Mouse (Mus musculus) hindbrain, embryonic 14.5 days (tissue): ENCODE data around the gene Copz1. TPM values are rescaled to one million over a fixed set of nuclear protein-coding genes. Genes with fewer than 3 reads are reported as not detected.
A peak's percentile ranks its signal among the peaks of the same experiment; 100 is the strongest.
"Not testable (repeated sequence)": the region's sequence is repeated elsewhere in the genome, so short reads cannot be mapped to it uniquely, and the experiment has no call there.

Source experiments
- ATAC-seq: fragments of 200-750 bp; cut with Nextera tagmentation; 2 replicates; pipeline ENCODE4 v1.8.0; 2017; ENCODE audit warnings: moderate number of reproducible peaks, mild to moderate bottlenecking, moderate TSS enrichment, moderate library complexity; ENCODE audit not compliant: low FRiP score
- DNase-seq: peaks from one replicate; pipeline ENCODE4 v3.0.0-alpha.2; 2015; ENCODE audit warnings: low spot score
- H3K27ac ChIP-seq: fragments of 300-500 bp; sonication (generic); 2 replicates; pipeline ENCODE4 v1.5.1; 2014; ENCODE audit warnings: mild to moderate bottlenecking, moderate library complexity
- H3K27me3 ChIP-seq: fragments of 300-500 bp; sonication (generic); 2 replicates; pipeline ENCODE4 v1.6.1; 2014; ENCODE audit warnings: mild to moderate bottlenecking, low read length, mixed read lengths; ENCODE audit not compliant: control insufficient read depth, insufficient read depth
- H3K36me3 ChIP-seq: fragments of 300-500 bp; sonication (generic); replicated peaks from 2 replicates; pipeline ENCODE4 v1.6.1; 2014; ENCODE audit not compliant: control insufficient read depth, insufficient read depth
- H3K4me1 ChIP-seq: fragments of 300-500 bp; sonication (generic); replicated peaks from 2 replicates; pipeline ENCODE4 v1.6.1; 2014; ENCODE audit warnings: antibody characterized with exemption, low read length, mixed read lengths; ENCODE audit not compliant: control insufficient read depth, insufficient read depth
- H3K4me2 ChIP-seq: fragments of 300-500 bp; sonication (generic); replicated peaks from 2 replicates; pipeline ENCODE4 v1.6.1; 2014; ENCODE audit warnings: mild to moderate bottlenecking, moderate library complexity
- H3K4me3 ChIP-seq: fragments of 300-500 bp; sonication (generic); replicated peaks from 2 replicates; pipeline ENCODE4 v1.5.1; 2014; ENCODE audit warnings: mild to moderate bottlenecking, low read length
- H3K9ac ChIP-seq: fragments of 300-500 bp; sonication (generic); 2 replicates; pipeline ENCODE4 v1.6.1; 2014
- H3K9me3 ChIP-seq: fragments of 300-500 bp; sonication (generic); 2 replicates; pipeline ENCODE4 v1.6.1; 2016; ENCODE audit warnings: low read length; ENCODE audit not compliant: control insufficient read depth
- WGBS: fragments of 180-500 bp; shearing (Covaris S2); extraction: QIAGEN DNeasy Blood & Tissue Kit; methylation state at CpG from one replicate; pipeline ENCODE4 v1.1.7; 2014; 5-methylcytosine and 5-hydroxymethylcytosine counted together
- polyA plus RNA-seq: library from polyadenylated mRNA; unstranded; fragments of >200 nt; fragmentation: Nextera tagmentation; extraction: Ambion mirVana; gene quantifications from 2 replicates; pipeline ENCODE4 v1.2.1, GENCODE M21; 2014

Gene Copz1
- polyA plus RNA-seq, 1 experiment from 2014 or later = 214 TPM

DNA sequence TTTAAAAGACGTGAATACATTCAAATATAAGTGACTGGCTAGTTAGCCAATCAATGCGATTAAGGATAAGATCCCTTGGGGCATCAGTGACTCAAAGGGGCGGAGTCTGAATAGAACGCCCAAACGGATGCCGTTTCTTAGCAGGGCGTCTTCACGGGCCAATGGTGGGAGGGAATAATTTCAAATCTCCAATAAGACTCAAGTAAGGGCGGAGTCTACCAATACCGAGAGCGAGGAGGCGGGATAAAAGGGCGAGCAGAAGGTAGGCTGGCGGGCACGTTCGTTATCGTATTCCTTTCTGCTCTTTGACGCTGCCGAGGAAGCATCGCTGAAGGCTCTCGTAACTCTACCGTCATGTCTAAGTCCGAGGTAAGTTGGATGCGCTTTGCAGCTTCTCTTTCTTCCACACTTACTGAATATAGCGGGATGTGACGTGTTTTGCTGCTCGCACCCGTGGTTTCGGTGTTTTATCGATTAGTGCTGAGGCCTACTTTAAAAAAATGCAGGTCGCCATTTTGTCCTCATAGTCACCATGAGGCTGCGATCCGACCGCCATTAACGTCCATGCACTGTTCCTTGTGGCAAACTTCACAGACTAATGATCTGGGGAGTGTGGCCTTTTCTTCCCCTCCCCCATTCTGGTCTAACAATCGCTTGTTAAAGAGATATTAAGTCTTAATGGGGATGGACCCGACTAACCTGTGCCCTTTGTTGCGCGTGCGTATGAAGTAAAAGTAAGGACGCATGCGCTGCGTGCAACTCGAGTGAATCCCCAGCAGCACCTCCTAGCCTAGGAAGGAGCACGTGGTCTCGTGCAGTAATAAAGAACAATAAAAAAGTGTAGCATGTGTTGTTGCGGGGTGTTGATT lies 32.1 kb upstream of the Copz1 start, which contains the start of gene Hnrnpa1:
TSS of gene Hnrnpa1 (plus strand) at position 273 of the 869 bp plus-strand sequence.
- H3K4me1 ChIP-seq = peaks cover 39% of the 10 kb centered on the region
- peak within 1 kb of the TSS; percentile 91 for H3K9ac ChIP-seq
- H3K27ac ChIP-seq = peak within 1 kb of the TSS; percentile 97
- ATAC-seq (peak; percentile 93), DNase-seq (peak; percentile 97)
- peaks cover 40% of the 10 kb centered on the region for H3K36me3 ChIP-seq
- no peaks in the 10 kb centered on the region for H3K9me3 ChIP-seq
- H3K4me3 ChIP-seq = peak within 1 kb of the TSS; percentile 46
- H3K27me3 ChIP-seq = no peaks in the 10 kb centered on the region
- H3K4me2 ChIP-seq = peak within 1 kb of the TSS; percentile 90
- under 1% methylated on average over 47 of the region's 47 CpGs for WGBS

- H3K4me3 ChIP-seq = peak overlapping the region; percentile 46
- 18% methylated on average over 12 of the region's 12 CpGs for WGBS
- not testable (repeated sequence) for H3K27me3 ChIP-seq, DNase-seq, ATAC-seq, H3K9me3 ChIP-seq
- H3K4me1 ChIP-seq = peaks cover 39% of the 10 kb centered on the region
- peak overlapping the region; percentile 90 for H3K4me2 ChIP-seq
- H3K9ac ChIP-seq = peak overlapping the region; percentile 91
- peak overlapping the region; percentile 97 for H3K27ac ChIP-seq
- H3K36me3 ChIP-seq = peaks cover 49% of the 10 kb centered on the region
These were observed 31.2 kb upstream of the Copz1 start for GRCm38 (mm10) chr15:103241071-103242018.

- Histone ChIP-seq H3K36me3 (peaks cover 64% of the 10 kb centered on the region), H3K27me3 (no peaks in the 10 kb centered on the region), H3K4me2 (peak overlapping the region; percentile 90), H3K27ac (no peak overlapping the region), H3K9me3 (no peaks in the 10 kb centered on the region), H3K9ac (peak overlapping the region; percentile 91), H3K4me3 (peak overlapping the region; percentile 46), H3K4me1 (peaks cover 39% of the 10 kb centered on the region)
- ATAC-seq (no peak), DNase-seq (no peak)
- WGBS = 77% methylated on average over 8 of the region's 8 CpGs
These were observed 29.6 kb upstream of the Copz1 start for GRCm38 (mm10) chr15:103242885-103243284.

GRCm38 (mm10) chr15:103245616-103246015 lies 26.9 kb upstream of the Copz1 start:
- 82% methylated on average over 6 of the region's 6 CpGs for WGBS
- no peaks in the 10 kb centered on the region for H3K9me3 ChIP-seq
- no peak for ATAC-seq

DNA sequence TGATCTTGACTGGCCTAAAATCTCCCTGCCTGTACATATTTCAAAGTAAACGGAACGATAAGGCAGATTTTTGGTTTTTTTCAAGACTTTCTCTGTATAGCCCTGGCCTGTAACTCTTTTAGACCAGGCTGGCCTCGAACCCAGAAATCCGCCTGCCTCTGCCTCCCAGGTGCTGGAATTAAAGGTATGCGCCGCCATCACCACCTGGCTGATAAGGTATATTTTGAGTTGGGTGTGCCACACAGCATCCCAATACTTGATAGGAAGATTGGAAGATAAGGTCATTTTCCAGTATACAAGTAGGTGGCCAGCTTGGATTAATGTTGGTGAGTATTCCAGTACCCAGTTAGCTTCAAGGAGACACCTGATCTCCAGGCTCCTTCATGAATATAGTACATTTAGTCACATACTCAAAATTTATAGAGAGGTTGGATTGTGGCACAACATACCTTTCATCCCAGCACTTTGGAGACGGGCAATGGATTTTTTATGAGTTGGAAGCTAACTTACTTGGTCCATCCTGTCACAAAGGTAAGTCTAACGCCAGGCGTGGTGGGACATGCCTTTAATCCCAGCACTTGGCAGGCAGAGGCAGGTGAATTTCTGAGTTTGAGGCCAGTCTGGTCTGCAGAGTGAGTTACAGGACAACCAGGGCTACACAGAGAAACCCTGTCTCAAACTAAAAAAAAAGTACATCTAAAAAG lies 25.3 kb upstream of the Copz1 start:
- Histone ChIP-seq H3K4me2 (no peak overlapping the region), H3K27me3 (no peaks in the 10 kb centered on the region), H3K36me3 (peaks cover 67% of the 10 kb centered on the region), H3K4me3 (no peak overlapping the region), H3K4me1 (peaks cover 18% of the 10 kb centered on the region), H3K9ac (no peak overlapping the region), H3K9me3 (no peaks in the 10 kb centered on the region), H3K27ac (no peak overlapping the region)
- DNase-seq (no peak), ATAC-seq (no peak)
- WGBS = 93% methylated on average over 9 of the region's 9 CpGs

More at GRCm38 (mm10) chr15:103245616-103246015, 26.9 kb upstream of the Copz1 start:
- H3K36me3 ChIP-seq = peaks cover 80% of the 10 kb centered on the region
- peaks cover 29% of the 10 kb centered on the region for H3K4me1 ChIP-seq
- no peaks in the 10 kb centered on the region for H3K27me3 ChIP-seq
- DNase-seq = no peak
- H3K9ac ChIP-seq = no peak overlapping the region
- H3K4me2 ChIP-seq = no peak overlapping the region
- no peak overlapping the region for H3K4me3 ChIP-seq
- H3K27ac ChIP-seq = no peak overlapping the region

DNA sequence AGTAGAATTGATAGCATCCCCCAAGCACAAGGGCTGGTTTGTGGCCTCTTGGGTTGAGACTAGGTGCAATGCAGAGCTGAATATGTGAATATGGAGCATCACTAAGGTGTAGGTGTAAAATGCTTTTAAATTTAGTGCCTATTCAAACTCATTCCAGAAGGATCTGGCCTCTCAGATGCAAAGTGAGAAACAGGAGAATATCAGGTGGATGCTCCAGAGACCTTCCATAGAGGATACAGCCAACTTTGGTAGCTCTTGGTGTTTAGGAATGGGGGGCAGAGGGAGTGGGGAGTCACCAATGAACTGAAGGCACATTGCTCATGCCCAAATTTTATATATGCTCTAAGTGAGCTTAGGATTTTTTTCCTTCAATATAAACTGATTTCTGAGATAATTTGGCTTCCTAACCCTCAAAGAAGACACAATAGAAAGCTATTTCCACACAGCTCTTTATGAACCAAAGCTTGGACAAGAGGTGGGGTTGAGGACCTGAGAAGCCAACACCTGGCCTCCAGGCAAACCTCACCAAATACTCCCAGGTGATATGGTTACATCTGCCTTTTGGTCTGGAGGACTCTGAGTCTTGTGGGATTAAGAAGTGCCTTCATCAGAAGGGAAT lies 24.6 kb upstream of the Copz1 start:
- no peak overlapping the region for H3K27ac ChIP-seq
- peaks cover 60% of the 10 kb centered on the region for H3K36me3 ChIP-seq
- H3K9ac ChIP-seq = no peak overlapping the region
- H3K9me3 ChIP-seq = no peaks in the 10 kb centered on the region
- no peak overlapping the region for H3K4me2 ChIP-seq
- no peak overlapping the region for H3K4me3 ChIP-seq
- H3K4me1 ChIP-seq = peaks cover 11% of the 10 kb centered on the region
- no peak for ATAC-seq
- no peak for DNase-seq
- H3K27me3 ChIP-seq = no peaks in the 10 kb centered on the region

DNA sequence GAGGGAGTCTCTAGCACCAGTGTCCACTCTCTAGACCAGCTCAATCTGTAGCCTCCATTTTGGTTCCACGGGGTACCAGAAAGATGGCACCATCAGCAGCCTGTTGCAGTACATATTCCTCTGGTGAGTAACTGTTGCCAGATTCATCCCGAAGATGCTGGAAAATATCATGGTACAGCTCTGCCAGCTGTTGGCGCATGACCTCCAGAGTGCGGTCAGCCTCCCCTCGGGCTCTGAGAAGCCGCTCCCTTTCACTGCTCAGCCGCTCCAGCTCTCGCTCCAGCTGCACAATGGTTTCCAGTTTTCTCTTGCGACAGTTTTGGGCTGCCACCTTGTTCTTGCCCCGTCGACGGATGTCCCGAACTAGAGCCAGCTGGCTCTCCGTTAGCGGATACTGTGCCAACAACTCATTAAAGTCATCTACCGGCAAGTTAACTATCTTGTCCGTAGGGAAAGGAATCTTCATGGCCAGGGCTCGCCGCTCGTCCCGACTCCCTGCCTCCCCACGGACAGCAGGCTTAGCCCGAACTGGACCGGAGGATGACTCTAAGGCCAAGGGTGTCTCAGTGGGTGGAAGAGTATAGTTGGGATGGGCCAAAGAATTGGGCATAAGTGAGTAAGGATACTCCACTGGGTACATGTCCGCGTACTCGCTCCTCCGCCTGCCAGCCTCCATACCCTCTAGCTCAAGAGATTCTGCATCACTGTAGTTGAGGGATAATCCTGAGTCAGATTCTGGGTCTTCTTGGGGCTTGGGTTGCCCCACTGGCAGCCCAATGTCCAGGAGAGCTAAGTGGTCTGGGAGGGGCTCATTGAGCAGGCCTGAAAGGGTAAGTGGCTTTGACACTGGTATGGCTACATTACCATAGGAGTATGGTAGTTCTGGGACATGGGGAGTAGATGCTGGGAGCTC lies 23.9 kb upstream of the Copz1 start:
- Histone ChIP-seq H3K9ac (no peak overlapping the region), H3K4me2 (no peak overlapping the region), H3K4me1 (peaks cover 4% of the 10 kb centered on the region; the same call in 1 of the 2 replicates), H3K27ac (no peak overlapping the region), H3K27me3 (no peaks in the 10 kb centered on the region), H3K9me3 (no peaks in the 10 kb centered on the region), H3K4me3 (no peak overlapping the region), H3K36me3 (peaks cover 53% of the 10 kb centered on the region)
- WGBS = 80% methylated on average over 28 of the region's 28 CpGs
- DNase-seq (no peak), ATAC-seq (peak; percentile 52; the same call in 1 of the 2 replicates)

- peaks cover 47% of the 10 kb centered on the region for H3K36me3 ChIP-seq
- not testable (repeated sequence) for H3K9me3 ChIP-seq, ATAC-seq, H3K4me1 ChIP-seq, H3K27me3 ChIP-seq, H3K4me3 ChIP-seq, H3K27ac ChIP-seq, H3K9ac ChIP-seq, H3K4me2 ChIP-seq, DNase-seq
- WGBS = 91% methylated on average over 6 of the region's 6 CpGs
These were observed 23.0 kb upstream of the Copz1 start for GRCm38 (mm10) chr15:103249511-103249910.
